Mouse (Mus musculus) heart, embryonic 14.5 days (tissue): ENCODE data around the gene Sbk3. TPM values are rescaled to one million over a fixed set of nuclear protein-coding genes. Genes with fewer than 3 reads are reported as not detected.

Experiments used
- ATAC-seq: fragments of 200-750 bp; cut with Nextera tagmentation; 2 replicates; pipeline ENCODE4 v1.8.0; 2017; ENCODE audit warnings: low read depth, moderate TSS enrichment; ENCODE audit not compliant: insufficient number of reproducible peaks, insufficient read depth, low FRiP score
- H3K27ac ChIP-seq, 2 experiments: fragments of 200-500 bp in 1 of 2; fragments of 300-500 bp in 1 of 2; sonication (generic) in 1 of 2; replicated peaks in 1 of 2; 2 replicates each; pipeline ENCODE4 v1.5.1; 2012 to 2014; ENCODE audit warnings: low read depth in 2 of 2, low read length in 2 of 2, control low read depth in 1 of 2, mild to moderate bottlenecking in 1 of 2, mixed read lengths in 1 of 2; ENCODE audit not compliant: control insufficient read depth in 1 of 2, insufficient read depth in 1 of 2
- H3K27me3 ChIP-seq: fragments of 300-500 bp; sonication (generic); 2 replicates; pipeline ENCODE4 v1.6.1; 2014; ENCODE audit warnings: mild to moderate bottlenecking, low read length, control low read depth; ENCODE audit not compliant: control insufficient read depth, insufficient read depth
- H3K36me3 ChIP-seq: fragments of 300-500 bp; sonication (generic); 2 replicates; pipeline ENCODE4 v1.6.1; 2014; ENCODE audit warnings: mild to moderate bottlenecking, control low read depth, low read length, mixed read lengths; ENCODE audit not compliant: control insufficient read depth, insufficient read depth
- H3K4me1 ChIP-seq, 2 experiments: fragments of 200-500 bp in 1 of 2; fragments of 300-500 bp in 1 of 2; sonication (generic) in 1 of 2; 2 replicates each; pipeline ENCODE4 v1.6.1; 2012 to 2014; ENCODE audit warnings: low read length in 2 of 2, control low read depth in 1 of 2, mixed read lengths in 1 of 2; ENCODE audit not compliant: control insufficient read depth in 2 of 2, insufficient read depth in 2 of 2
- H3K4me2 ChIP-seq: fragments of 300-500 bp; sonication (generic); 2 replicates; pipeline ENCODE4 v1.6.1; 2014; ENCODE audit warnings: mild to moderate bottlenecking, low read length
- H3K4me3 ChIP-seq, 2 experiments: fragments of 200-500 bp in 1 of 2; fragments of 300-500 bp in 1 of 2; sonication (generic) in 1 of 2; 2 replicates each; pipeline ENCODE4 v1.5.1; 2012 to 2014; ENCODE audit warnings: low read length in 2 of 2, mild to moderate bottlenecking in 2 of 2, control low read depth in 1 of 2, low read depth in 1 of 2, moderate library complexity in 1 of 2; ENCODE audit not compliant: control insufficient read depth in 1 of 2, insufficient read depth in 1 of 2
- H3K9ac ChIP-seq: fragments of 300-500 bp; sonication (generic); 2 replicates; pipeline ENCODE4 v1.6.1; 2014; ENCODE audit warnings: mild to moderate bottlenecking, low read length
- H3K9me3 ChIP-seq: fragments of 300-500 bp; sonication (generic); 2 replicates; pipeline ENCODE4 v1.6.1; 2016; ENCODE audit warnings: low read length, control low read depth; ENCODE audit not compliant: control insufficient read depth
- WGBS: fragments of 180-500 bp; shearing (Covaris S2); extraction: QIAGEN DNeasy Blood & Tissue Kit; methylation state at CpG from one replicate; pipeline ENCODE4 v1.1.7; 2014; 5-methylcytosine and 5-hydroxymethylcytosine counted together
- polyA plus RNA-seq: library from polyadenylated mRNA; unstranded; fragments of >200 nt; fragmentation: Nextera tagmentation; extraction: Ambion mirVana; gene quantifications from 2 replicates; pipeline ENCODE4 v1.2.1, GENCODE M21; 2014

Sbk3 gene
- polyA plus RNA-seq, 1 experiment from 2014 or later, result 0.80 TPM

- ATAC-seq, result no peak
- Histone ChIP-seq H3K36me3 (no peaks in the 10 kb centered on the region), H3K27ac (no peak overlapping the region), H3K4me3 (no peak overlapping the region), H3K9me3 (no peaks in the 10 kb centered on the region), H3K4me1 (peaks cover 6 to 12% of the 10 kb centered on the region in 2 experiments; a peak in 3 of 4 replicates), H3K27me3 (peaks cover 3% of the 10 kb centered on the region; the same call in 1 of the 2 replicates), H3K9ac (no peak overlapping the region), H3K4me2 (no peak overlapping the region)
- 63% methylated on average over 2 of the region's 2 CpGs for WGBS
These were observed 28.9 kb upstream of the Sbk3 start for GRCm38 (mm10) chr7:4999876-5000275.

- peaks cover 22% of the 10 kb centered on the region for H3K36me3 ChIP-seq
- WGBS, result 37% methylated on average over 7 of the region's 8 CpGs
- peak overlapping the region in 1 of 2 experiments; percentile 55; a peak in 1 of 4 replicates for H3K27ac ChIP-seq
- H3K9ac ChIP-seq, result peak overlapping the region; percentile 92; the same call in 1 of the 2 replicates
- H3K9me3 ChIP-seq, result no peaks in the 10 kb centered on the region
- ATAC-seq, result no peak
- H3K4me3 ChIP-seq, result peak overlapping the region in 1 of 2 experiments; percentile 79; a peak in 1 of 4 replicates
- peak overlapping the region; percentile 90 for H3K4me2 ChIP-seq
- H3K27me3 ChIP-seq, result peaks cover 23% of the 10 kb centered on the region
- peaks cover 10 to 25% of the 10 kb centered on the region in 2 experiments; a peak in 3 of 4 replicates for H3K4me1 ChIP-seq
These were observed 26.0 kb upstream of the Sbk3 start for GRCm38 (mm10) chr7:4996934-4997333.

GRCm38 (mm10) chr7:4996003-4996895 is 25.3 kb upstream of the Sbk3 start, which contains the start of gene Zfp579:
TSS of gene Zfp579 (minus strand) at chr7:4996158.
- Histone ChIP-seq H3K27me3 (peaks cover 23% of the 10 kb centered on the region), H3K4me2 (peak within 1 kb of the TSS; percentile 90)

GRCm38 (mm10) chr7:4995268-4996002 is 24.5 kb upstream of the Sbk3 start:
- Histone ChIP-seq H3K36me3 (peaks cover 28% of the 10 kb centered on the region), H3K4me2 (peak overlapping the region; percentile 90), H3K9me3 (no peaks in the 10 kb centered on the region), H3K9ac (peak overlapping the region; percentile 92), H3K4me1 (peaks cover 10 to 25% of the 10 kb centered on the region in 2 experiments; a peak in 3 of 4 replicates), H3K27me3 (peaks cover 23% of the 10 kb centered on the region), H3K4me3 (peak overlapping the region; percentile 79 to 85), H3K27ac (peak overlapping the region; percentile 42 to 55; a peak in 3 of 4 replicates)
- 7% methylated on average over 19 of the region's 19 CpGs for WGBS
- ATAC-seq, result peak; percentile 7; the same call in 1 of the 2 replicates

More at GRCm38 (mm10) chr7:4996003-4996895, 25.3 kb upstream of the Sbk3 start, which contains the start of gene Zfp579:
- Histone ChIP-seq H3K4me3 (peak within 1 kb of the TSS; percentile 79 to 85), H3K9me3 (no peaks in the 10 kb centered on the region), H3K27ac (peak within 1 kb of the TSS; percentile 55 to 59), H3K4me1 (peaks cover 10 to 25% of the 10 kb centered on the region in 2 experiments; a peak in 3 of 4 replicates), H3K36me3 (peaks cover 28% of the 10 kb centered on the region), H3K9ac (peak within 1 kb of the TSS; percentile 92)
- peak; percentile 73 for ATAC-seq
- 6% methylated on average over 15 of the region's 26 CpGs for WGBS

- no peak for ATAC-seq
- whole genome bisulfite sequencing, result 37% methylated on average over 54 of the region's 59 CpGs
- 0 out of 2 replicates have a peak overlapping the region, but pooled peaks have one; percentile 30 for H3K9ac ChIP-seq
- H3K27ac ChIP-seq, result no peak overlapping the region
- H3K4me3 ChIP-seq, result peak overlapping the region; percentile 6 to 79; a peak in 1 of 4 replicates
- peak overlapping the region; percentile 90 for H3K4me2 ChIP-seq
- peaks cover 10 to 25% of the 10 kb centered on the region in 2 experiments; a peak in 3 of 4 replicates for H3K4me1 ChIP-seq
- H3K9me3 ChIP-seq, result no peaks in the 10 kb centered on the region
- peaks cover 23% of the 10 kb centered on the region for H3K27me3 ChIP-seq
- H3K36me3 ChIP-seq, result peaks cover 28% of the 10 kb centered on the region
These were observed 23.2 kb upstream of the Sbk3 start for GRCm38 (mm10) chr7:4993999-4994788.

GRCm38 (mm10) chr7:4993347-4993998 is 22.5 kb upstream of the Sbk3 start:
- Histone ChIP-seq H3K4me2 (peak overlapping the region; percentile 90), H3K4me1 (peaks cover 10 to 25% of the 10 kb centered on the region in 2 experiments; a peak in 3 of 4 replicates), H3K27me3 (peaks cover 23% of the 10 kb centered on the region), H3K36me3 (peaks cover 28% of the 10 kb centered on the region), H3K9ac (0 out of 2 replicates have a peak overlapping the region, but pooled peaks have one; percentile 30), H3K27ac (no peak overlapping the region), H3K9me3 (no peaks in the 10 kb centered on the region), H3K4me3 (peak overlapping the region; percentile 6 to 79; a peak in 1 of 4 replicates)
- no peak for ATAC-seq
- WGBS, result 40% methylated on average over 47 of the region's 55 CpGs
